Mouse (Mus musculus): Measurements from ENCODE around the gene Sgsh.
"Not testable (repeated sequence)": the region's sequence is repeated elsewhere in the genome, so short reads cannot be mapped to it uniquely, and the experiment has no call there.

Gene Sgsh

GRCm38 (mm10) chr11:119355443-119356385, at the start of gene Sgsh, which contains the start of gene Slc26a11:
Gene Sgsh, minus strand, starts transcription at chr11:119355536.
Gene Slc26a11, plus strand, starts transcription at chr11:119355557.
- DNase-seq: peak; percentile 79

- DNase-seq: no peak
These were observed 49.3 kb upstream of the Sgsh start for GRCm38 (mm10) chr11:119404627-119405026.

- no peak for DNase-seq
These were observed 47.3 kb upstream of the Sgsh start for GRCm38 (mm10) chr11:119402501-119403160.

- no peak for DNase-seq
These were observed 41.1 kb upstream of the Sgsh start for GRCm38 (mm10) chr11:119396461-119396860.

- DNase-seq: no peak
These were observed 40.6 kb upstream of the Sgsh start for GRCm38 (mm10) chr11:119395931-119396330.

GRCm38 (mm10) chr11:119395394-119395793, 40.1 kb upstream of the Sgsh start:
- DNase-seq: no peak

- no peak for DNase-seq
These were observed 38.9 kb upstream of the Sgsh start for GRCm38 (mm10) chr11:119394210-119394609.

GRCm38 (mm10) chr11:119393483-119393804, 38.1 kb upstream of the Sgsh start:
- no peak for DNase-seq

GRCm38 (mm10) chr11:119392800-119393482, 37.6 kb upstream of the Sgsh start, which contains the start of gene Rnf213:
Gene Rnf213, plus strand, starts transcription at chr11:119393100.
- DNase-seq: peak; percentile 18

GRCm38 (mm10) chr11:119392001-119392614, 36.8 kb upstream of the Sgsh start:
- no peak for DNase-seq

GRCm38 (mm10) chr11:119391386-119392000, 36.2 kb upstream of the Sgsh start:
- DNase-seq: no peak

GRCm38 (mm10) chr11:119390271-119391231, 35.2 kb upstream of the Sgsh start:
- DNase-seq: peak; percentile 43

- DNase-seq: peak; percentile 56
These were observed 34.5 kb upstream of the Sgsh start for GRCm38 (mm10) chr11:119389851-119390270.

GRCm38 (mm10) chr11:119387273-119387672, 31.9 kb upstream of the Sgsh start:
- not testable (repeated sequence) for DNase-seq

GRCm38 (mm10) chr11:119386306-119386705, 31.0 kb upstream of the Sgsh start:
- no peak for DNase-seq

GRCm38 (mm10) chr11:119384904-119385303, 29.6 kb upstream of the Sgsh start:
- DNase-seq: no peak

- no peak for DNase-seq
These were observed 27.1 kb upstream of the Sgsh start for GRCm38 (mm10) chr11:119382338-119382850.

GRCm38 (mm10) chr11:119381631-119382337, 26.4 kb upstream of the Sgsh start:
- DNase-seq: no peak

GRCm38 (mm10) chr11:119378551-119378950, 23.2 kb upstream of the Sgsh start:
- DNase-seq: no peak

GRCm38 (mm10) chr11:119377326-119377725, 22.0 kb upstream of the Sgsh start:
- DNase-seq: no peak
